Mouse (Mus musculus) liver, adult (tissue): Measurements from ENCODE around the gene Zbtb9.

Source experiments
- GATA4 ChIP-seq: IDR thresholded peaks from 2 replicates; pipeline ENCODE4 v1.6.1; 2014; ENCODE audit warnings: mild to moderate bottlenecking, low read length; ENCODE audit not compliant: insufficient replicate concordance

The Zbtb9 gene

DNA sequence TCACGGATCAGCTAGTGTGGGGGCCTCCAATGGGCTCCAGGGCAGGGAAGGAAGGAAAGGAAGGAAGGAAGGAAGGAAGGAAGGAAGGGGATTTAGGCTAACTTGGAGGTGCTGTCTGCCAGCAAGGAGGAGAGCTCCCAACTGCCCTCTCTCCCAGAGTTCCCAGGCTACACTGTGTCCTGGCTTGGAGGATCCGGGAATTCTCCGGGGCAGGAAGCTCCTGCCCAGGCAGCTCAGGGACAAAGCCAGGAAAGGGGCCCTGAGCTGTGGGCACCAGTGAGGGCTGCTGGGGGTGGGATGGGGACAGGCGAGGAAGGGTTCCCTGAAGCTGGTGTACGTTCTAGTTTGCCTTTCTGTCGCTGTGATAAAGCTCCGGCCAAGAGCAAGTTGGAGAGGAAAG lies 63.5 kb downstream of the Zbtb9 start:
- TF ChIP-seq GATA4, result no peak

DNA sequence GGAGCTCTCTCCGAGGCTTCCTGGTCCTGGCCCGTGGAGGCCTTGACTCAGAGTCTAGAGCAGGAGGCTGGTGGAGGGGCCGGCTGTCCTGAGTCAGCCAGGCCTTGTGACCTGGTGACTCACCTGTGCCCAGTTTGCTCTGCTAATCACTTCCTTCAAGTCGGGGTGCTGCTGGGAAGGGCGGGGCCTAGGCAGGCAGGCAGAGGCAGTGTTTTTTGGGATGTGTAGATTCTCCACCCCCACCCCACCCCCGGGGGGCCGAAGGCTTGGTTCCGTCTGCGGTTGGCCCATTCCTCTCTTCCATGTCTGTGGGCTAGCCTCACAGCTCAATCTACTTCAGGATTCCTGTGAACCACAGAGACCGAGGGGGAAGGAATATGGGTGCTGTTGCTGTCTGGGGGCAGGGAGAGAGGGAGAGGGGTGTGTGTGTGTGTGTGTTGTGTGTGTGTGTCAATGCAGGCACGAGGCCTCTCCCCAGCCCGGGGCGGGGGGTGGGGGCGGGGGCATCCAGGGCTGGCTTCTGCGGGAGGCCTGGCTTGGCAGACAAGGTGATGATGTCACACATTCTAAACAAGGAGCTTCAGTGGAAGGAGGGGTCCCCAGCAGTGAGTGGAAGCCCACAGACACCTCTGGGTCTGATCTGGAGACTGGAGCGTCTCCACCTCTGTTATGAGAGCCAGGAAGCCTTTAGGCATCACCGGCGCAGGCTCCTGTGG lies 65.5 kb downstream of the Zbtb9 start:
- no peak for TF ChIP-seq GATA4

DNA sequence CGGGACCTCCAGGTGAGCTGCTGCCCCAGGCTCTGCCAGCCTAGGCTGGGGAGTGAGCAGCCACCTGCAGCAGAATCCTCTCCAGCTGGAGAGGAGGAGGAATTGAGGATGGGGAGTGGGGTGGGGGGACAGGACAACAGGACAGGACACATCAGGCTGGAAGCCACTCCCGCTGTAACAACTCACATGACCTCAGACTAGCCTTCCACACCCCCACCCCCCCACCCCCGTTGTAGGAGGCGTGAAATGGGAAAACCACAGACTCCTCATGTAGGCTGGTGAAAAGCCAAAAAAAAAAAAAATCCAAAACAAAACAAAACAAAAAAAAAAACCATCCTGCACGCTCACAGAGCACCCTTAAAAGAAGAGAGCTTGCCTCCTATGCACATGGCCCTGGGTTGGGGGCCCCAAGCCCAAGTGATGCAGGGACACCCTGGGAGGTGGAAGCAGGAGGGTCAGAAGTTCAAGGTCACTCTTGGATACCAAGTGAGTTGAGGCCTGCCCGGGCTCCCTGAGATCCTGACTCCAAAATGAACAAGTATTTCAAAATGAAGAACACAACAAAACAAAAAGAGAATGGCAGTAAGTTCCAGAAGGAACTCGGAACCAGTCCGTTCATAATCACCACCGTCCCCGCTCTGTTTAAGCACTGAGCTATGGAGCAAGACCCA lies 66.6 kb downstream of the Zbtb9 start:
- no peak for TF ChIP-seq GATA4

DNA sequence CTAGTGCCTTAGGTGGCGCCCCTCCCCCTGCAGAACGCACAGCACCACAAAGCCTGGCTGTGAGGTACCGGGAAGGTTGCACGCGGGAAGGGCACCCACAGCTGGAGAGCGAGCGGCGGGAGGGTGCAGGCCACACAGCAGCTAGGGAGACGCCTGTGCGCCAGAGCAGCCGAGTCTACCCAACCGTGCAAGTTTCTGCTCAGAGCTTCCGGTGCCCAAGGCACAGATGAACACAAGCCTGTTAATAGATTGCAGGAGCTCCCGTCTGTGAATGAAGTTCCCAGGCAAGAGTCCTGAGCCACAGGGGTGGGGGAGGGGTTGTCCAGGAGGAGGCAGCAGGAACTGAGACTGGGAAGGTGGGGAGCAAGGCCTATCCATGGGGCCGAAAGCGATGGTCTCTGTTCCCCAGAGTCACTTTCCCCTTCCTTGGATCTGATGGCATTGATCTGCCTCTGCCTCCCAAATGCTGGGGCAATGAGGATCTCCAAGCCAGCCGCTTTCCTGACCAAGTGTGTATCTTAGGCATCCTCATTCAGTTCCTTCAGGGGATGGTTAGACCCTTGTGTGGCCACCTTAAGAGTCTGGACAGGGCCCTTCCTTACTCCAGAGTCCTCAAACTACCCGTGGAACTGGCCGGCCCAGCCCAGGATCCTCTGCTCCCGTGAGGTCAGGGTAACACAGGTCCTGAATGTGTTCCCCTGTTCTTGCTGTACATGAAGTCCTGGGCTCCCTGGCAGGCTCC lies 67.5 kb downstream of the Zbtb9 start:
- no peak for TF ChIP-seq GATA4

DNA sequence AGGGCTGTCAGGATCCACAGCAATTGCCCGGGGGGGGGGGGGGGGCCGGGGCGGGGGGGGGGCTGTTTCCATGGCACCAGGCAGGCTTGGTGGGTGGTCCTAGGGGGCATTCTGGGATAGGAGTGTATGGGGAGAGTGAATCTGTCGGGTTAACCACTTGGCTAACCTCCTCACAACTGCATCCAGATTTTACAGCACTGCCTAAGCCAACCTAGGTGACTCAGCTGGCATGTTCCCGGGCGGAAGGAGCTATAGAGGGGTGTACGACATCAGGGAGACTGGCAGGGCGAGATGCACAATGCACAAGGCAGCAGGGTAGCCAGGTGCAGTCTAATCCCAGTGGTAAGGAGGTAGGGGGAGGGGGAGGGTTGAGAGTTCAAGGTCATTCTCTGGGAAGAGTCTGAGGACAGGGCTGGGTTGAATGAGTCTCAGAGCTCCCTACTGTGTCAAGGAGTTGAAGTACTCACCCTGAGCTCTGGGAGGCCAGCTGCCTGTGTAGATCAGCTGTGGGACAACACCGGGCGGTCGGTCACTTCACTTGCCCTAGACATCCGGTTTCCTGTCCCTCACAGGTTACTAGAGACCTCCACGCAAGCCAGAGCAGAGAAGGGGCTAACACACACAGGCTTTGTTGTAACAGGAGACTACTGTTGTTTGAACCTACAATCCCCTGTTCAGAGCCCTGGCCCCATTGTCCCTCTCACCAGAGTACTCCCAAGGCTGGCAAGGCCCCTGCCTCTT lies 68.2 kb downstream of the Zbtb9 start:
- TF ChIP-seq GATA4, result no peak

DNA sequence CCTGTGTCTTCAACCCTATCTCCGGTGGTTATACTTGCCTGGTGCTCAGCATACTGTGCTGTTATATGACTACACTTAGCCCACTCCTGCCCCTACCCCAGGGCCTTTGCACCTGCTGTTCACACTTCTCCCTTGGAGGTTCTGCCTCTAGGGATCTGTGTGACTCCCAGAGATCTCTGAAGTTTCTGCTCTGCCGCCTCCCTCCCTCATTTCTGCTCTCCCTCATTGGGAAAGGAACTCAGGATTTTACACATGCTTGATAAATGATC lies 68.8 kb downstream of the Zbtb9 start:
- TF ChIP-seq GATA4, result no peak

DNA sequence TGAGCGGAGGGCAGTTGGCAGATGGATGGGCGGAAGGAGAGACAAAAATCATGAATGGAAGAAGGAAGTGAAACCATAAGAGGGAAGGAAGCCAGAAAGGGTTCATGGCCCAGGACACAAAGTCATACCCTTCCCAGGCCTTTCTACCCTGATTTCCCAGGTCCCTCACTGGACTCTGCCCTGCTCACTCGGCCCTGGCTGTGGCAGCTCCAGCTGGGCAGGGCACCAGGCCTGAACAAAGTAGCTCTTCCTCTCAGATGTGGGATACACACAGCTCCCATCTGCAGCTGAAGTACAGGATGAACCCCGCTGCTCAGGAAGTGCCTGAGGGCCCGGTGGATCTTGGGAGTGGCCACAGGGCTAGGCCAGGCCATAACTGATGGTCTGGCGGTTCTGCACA lies 69.9 kb downstream of the Zbtb9 start:
- no peak for TF ChIP-seq GATA4

DNA sequence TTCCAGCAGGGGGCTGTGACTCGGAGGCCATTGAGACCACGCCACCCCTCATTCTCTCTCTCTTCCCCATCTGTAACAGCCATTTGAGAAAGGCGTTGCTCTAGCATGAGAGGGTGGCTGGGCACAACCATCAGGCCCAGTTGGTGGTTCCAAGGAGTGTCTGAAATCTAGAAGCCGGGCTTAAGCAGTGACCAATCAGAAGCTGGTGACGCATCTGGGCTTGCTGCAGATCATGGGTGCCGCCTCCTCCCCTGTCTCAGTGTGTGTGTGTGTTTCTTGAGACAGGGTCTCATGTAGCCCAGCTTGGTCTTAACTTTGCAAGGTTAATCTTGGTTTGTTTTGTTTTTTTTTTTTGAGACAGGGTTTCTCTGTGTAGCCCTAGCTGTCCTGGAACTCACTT lies 72.2 kb downstream of the Zbtb9 start:
- no peak for TF ChIP-seq GATA4

DNA sequence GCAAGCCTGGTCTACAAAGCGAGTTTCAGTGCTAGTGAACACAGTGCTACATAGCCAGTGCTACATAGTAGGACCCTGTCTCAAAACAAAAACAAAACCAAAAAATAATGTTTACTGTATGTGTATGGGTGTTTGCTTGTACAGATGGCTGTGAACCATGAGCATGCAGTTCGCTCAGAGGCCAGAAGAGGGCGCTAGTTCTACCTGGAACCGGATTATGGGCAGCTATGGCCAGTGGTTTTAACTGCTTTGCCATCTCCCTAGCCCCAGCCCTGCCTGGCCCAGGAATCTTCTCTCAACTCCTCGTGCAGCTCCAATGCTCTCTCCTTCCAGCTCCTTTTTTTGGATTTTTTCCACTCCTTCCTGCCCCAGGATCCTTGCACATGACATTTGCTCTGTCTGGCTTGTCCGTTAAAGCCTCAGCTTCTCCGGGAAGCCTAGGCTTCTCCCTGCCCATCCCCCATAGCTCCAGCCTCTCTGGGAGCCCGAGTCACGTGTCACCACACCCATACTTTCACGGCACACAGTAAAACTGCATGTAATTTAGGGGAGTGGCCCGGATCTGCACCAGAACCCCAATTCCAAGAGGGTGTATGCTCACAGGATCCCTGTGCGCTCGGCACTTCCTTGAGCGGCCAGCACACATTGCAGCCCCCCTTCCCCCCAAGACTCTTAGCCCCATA lies 74.9 kb downstream of the Zbtb9 start:
- no peak for TF ChIP-seq GATA4

DNA sequence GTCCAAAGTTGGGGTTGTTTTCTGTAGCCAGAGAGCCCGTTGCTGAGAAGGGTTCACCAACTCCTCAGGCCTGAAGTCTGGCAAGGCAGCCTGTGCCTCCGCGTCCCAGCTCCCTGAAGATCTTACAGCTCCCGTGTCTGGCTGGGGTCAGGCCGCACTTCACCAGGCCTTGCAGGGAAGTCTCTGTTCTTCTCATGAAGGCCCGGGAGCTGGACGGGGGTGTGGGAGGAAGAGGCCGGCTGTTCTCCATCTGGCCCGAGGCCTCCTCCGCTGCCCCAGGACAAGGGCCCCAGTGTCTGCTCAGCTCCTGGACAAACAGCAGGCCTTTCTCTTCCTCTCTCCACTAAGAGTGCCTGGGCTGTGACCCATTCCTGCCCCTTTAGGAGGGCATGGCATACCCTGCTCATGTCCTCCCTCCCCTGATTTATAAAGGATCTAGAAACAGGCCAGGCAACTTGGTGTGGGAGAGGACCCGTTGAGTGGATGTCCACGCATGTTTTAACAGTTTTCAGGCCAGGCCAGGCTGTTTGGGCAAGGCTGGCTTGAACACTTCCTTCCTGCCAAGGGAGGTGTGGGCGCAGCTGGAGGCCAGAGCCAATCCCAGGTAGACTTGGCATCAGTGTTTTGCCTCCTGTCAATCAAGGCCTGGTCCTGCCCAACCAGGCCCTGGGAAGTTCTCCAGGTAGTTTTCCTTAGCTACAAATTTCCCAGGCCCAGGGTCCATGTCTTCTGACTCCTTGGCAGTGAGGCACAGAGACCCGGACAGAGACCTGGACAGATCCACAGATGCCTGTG lies 75.7 kb downstream of the Zbtb9 start:
- no peak for TF ChIP-seq GATA4

DNA sequence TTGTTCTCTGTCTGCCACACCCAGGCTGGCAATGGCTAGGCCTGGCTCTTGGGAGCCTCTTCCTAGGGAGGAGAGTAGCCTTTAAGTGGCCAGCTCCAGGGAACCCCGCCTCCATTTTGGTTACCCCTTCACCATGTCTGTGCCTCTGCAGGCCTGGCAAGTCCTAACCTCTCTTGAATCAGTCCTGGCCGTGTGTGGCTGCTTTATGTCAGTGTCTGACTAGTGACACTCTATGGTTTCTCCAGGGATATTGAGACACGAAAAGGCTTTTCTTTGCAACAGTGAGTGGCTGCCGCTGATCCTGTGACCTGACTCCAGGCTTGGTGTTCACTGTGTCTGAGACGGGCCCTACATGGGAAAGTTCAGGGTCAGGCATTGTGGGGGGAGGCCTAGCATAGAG lies 77.9 kb downstream of the Zbtb9 start:
- no peak for TF ChIP-seq GATA4

DNA sequence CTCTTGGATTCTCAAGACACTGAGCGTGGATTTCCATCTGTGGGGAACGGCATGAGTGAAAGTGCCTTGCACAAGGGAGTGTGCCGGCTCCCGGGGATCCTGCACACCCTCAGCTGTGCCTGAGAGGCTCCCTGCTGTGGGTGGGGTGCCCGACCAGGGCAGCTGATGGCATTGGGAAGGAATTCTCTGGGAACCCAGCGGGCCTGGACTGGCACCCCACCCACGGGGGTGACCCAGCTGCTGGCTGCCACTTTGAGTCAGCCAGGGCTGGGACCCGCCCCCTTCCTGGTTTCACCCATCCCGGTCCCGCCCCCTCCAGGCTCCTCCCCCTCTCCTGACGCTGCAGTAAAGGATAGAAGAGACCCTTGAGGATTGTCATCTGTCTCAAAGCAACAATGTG lies 78.5 kb downstream of the Zbtb9 start:
- TF ChIP-seq GATA4, result no peak

DNA sequence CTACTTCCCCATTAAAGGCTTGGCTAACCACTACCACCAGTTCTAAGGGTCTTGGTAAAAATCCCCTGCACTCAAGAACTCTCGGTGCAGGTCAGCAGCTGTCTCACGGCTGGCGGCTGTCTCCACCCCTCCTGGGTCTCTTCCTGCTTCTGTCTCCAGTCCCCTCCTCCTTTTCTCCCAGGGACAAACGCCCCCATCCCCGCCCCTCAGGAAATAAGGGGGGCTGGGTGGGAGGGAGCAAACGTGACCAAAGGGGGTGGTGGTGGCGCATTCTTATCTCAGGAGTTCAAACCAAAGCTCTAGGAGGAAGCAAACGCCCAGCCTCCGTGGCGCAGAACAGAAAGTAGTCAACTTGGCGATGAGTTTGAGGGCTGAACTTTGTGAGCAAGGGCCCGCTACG lies 83.2 kb downstream of the Zbtb9 start:
- peak; percentile 70; the same call in 1 of the 2 replicates for TF ChIP-seq GATA4

DNA sequence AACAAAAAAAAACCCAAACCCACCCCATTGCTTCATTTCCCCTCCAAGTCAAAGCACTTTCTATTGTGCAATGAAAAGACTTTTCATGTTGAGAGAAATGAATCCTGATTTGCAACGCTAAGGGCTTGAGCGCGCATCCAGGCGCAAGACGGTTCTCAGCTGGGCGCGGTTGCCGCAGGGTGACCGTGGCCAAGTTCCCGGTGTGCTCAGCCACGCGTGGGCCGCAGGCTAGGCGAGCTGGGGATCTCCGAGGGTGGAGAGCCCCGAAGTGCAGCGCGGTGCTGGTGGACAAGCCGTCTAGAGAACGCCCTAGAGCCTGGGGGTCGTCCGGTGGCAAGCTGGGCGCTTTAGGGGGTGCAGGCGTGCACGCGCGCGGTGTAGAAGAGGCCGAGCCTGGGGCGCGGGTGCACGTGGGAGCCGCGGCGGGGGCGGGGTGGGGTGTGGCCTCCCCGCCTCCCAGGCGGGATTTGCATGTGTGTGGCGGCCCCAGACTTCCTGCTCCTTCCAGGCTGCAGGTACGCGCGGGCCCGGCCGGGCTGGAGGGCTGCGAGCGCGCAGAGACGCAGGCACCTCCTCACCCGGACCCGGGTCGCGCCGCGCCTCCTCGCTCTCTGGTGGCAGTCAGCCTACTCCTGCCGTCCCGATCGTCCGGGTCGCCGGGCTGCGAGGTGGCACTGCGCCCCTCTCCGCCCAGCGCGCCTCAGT lies 84.0 kb downstream of the Zbtb9 start, which contains the start of gene Itpr3:
Itpr3 (plus strand) TSS at position 493 of the 705 bp plus-strand sequence.
- TF ChIP-seq GATA4, result no peak
